Mouse (Mus musculus) limb, embryonic 11.5 days (tissue): ENCODE data around the gene Tomt. TPM values are rescaled to one million over a fixed set of nuclear protein-coding genes. Genes with fewer than 3 reads are reported as not detected.

Experiments used
- ATAC-seq: fragments of 200-750 bp; cut with Nextera tagmentation; 2 replicates; pipeline ENCODE4 v1.8.0; 2017; ENCODE audit warnings: low read depth; ENCODE audit not compliant: insufficient number of reproducible peaks, low FRiP score, low TSS enrichment
- DNase-seq: peaks from one replicate; pipeline ENCODE4 v3.0.0-alpha.2; 2015; ENCODE audit warnings: low spot score
- H3K27ac ChIP-seq: fragments of 300-500 bp; sonication (generic); replicated peaks from 2 replicates; pipeline ENCODE4 v1.5.1; 2014; ENCODE audit warnings: low read depth, mild to moderate bottlenecking, low read length
- H3K27me3 ChIP-seq: fragments of 300-500 bp; sonication (generic); 2 replicates; pipeline ENCODE4 v1.6.1; 2014; ENCODE audit warnings: mild to moderate bottlenecking, low read length, mixed read lengths; ENCODE audit not compliant: control insufficient read depth, insufficient read depth
- H3K36me3 ChIP-seq: fragments of 300-500 bp; sonication (generic); 2 replicates; pipeline ENCODE4 v1.6.1; 2014; ENCODE audit warnings: mild to moderate bottlenecking, low read length, moderate library complexity, mixed read lengths; ENCODE audit not compliant: control insufficient read depth, insufficient read depth
- H3K4me1 ChIP-seq: fragments of 300-500 bp; sonication (generic); 2 replicates; pipeline ENCODE4 v1.6.1; 2014; ENCODE audit warnings: low read length, mixed read lengths; ENCODE audit not compliant: control insufficient read depth, insufficient read depth
- H3K4me2 ChIP-seq: fragments of 300-500 bp; sonication (generic); 2 replicates; pipeline ENCODE4 v1.6.1; 2014; ENCODE audit warnings: low read depth, mild to moderate bottlenecking, moderate library complexity; ENCODE audit not compliant: severe bottlenecking
- H3K4me3 ChIP-seq: fragments of 300-500 bp; sonication (generic); 2 replicates; pipeline ENCODE4 v1.5.1; 2014; ENCODE audit warnings: low read depth, low read length
- H3K9ac ChIP-seq: fragments of 300-500 bp; sonication (generic); 2 replicates; pipeline ENCODE4 v1.6.1; 2014; ENCODE audit warnings: mild to moderate bottlenecking, low read length
- H3K9me3 ChIP-seq: fragments of 300-500 bp; sonication (generic); 2 replicates; pipeline ENCODE4 v1.6.1; 2016; ENCODE audit warnings: low read length; ENCODE audit not compliant: control insufficient read depth
- WGBS: fragments of 180-500 bp; shearing (Covaris S2); extraction: QIAGEN DNeasy Blood & Tissue Kit; methylation state at CpG from one replicate; pipeline ENCODE4 v1.1.7; 2014; 5-methylcytosine and 5-hydroxymethylcytosine counted together
- polyA plus RNA-seq: library from polyadenylated mRNA; unstranded; fragments of >200 nt; fragmentation: Nextera tagmentation; extraction: Ambion mirVana; gene quantifications from 2 replicates; pipeline ENCODE4 v1.2.1, GENCODE M21; 2014

Tomt gene
- polyA plus RNA-seq, 1 experiment from 2014 or later = 0.40 TPM

DNA sequence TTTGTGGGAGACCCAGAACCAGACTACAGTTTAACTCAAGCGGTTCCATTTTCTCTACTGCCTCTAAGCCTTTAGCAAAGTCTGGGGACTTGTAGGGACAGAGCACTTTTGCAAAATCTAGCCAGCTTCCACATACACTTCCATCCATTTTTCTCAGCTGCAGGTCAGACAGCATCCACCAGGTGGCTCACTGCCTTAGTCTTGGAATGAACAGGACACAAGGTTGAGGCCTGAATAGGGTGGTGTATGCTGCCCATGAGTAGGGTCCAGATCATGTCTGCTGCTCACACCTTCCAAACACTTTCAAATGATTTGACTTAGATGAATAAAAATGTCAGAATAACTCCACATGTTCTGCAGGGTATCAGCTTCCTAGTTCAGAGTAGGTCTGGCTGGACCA, 11.9 kb upstream of the Tomt start:
- no peak overlapping the region for H3K9ac ChIP-seq
- H3K27ac ChIP-seq = no peak overlapping the region
- no peaks in the 10 kb centered on the region for H3K27me3 ChIP-seq
- H3K4me3 ChIP-seq = no peak overlapping the region
- ATAC-seq (peak; percentile 68; the same call in 1 of the 2 replicates), DNase-seq (peak; percentile 84)
- H3K9me3 ChIP-seq = no peaks in the 10 kb centered on the region
- 23% methylated on average over 1 of the region's 1 CpGs for WGBS
- no peaks in the 10 kb centered on the region for H3K4me1 ChIP-seq
- no peak overlapping the region for H3K4me2 ChIP-seq
- peaks cover 2% of the 10 kb centered on the region for H3K36me3 ChIP-seq

DNA sequence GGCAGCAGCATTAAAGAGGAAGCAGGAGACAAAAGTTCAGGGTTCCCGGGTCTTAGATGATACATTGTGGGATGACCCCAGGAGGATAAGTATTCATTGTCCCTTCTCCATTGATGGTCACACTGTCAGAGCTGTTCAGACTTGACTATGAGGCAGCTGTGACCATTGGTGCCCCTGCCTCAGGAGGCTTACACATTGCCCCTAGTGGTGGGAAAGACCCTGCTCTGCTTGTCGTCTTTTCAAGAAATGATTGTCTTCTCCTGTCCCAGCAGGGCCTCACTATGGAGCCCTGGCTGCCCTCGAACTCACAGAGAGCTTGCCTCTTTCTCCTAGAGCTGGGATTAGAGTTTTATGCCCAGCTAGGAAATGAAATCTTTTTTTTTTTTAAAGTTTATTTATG, 5.8 kb upstream of the Tomt start:
- WGBS = 64% methylated on average over 3 of the region's 3 CpGs
- H3K9ac ChIP-seq = no peak overlapping the region
- peaks cover 16% of the 10 kb centered on the region for H3K36me3 ChIP-seq
- no peak for DNase-seq
- no peaks in the 10 kb centered on the region for H3K9me3 ChIP-seq
- ATAC-seq = no peak
- no peak overlapping the region for H3K27ac ChIP-seq
- H3K4me1 ChIP-seq = no peaks in the 10 kb centered on the region; the same call in 1 of the 2 replicates
- H3K4me3 ChIP-seq = no peak overlapping the region
- H3K27me3 ChIP-seq = no peaks in the 10 kb centered on the region
- H3K4me2 ChIP-seq = no peak overlapping the region

DNA sequence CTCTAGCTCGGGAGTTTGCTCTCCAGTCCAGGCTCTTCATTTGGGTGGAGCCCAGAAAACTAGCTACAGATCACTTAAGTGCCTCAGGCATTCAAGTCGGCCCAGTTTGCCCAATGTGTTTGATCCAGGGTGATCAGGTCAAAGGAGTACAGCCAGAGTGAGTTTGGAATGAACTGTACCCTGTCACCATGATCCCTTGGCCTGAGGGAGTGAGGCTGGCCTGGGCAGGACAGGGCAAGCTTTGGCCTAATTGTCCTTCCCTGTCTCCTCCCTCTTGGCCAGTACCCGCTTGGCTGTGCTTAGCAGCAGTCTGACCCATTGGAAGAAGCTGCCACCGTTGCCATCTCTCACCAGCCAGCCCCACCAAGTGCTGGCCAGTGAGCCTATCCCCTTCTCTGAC, 4.0 kb upstream of the Tomt start:
- H3K4me3 ChIP-seq = no peak overlapping the region
- ATAC-seq (no peak), DNase-seq (no peak)
- H3K4me1 ChIP-seq = peaks cover 5% of the 10 kb centered on the region; the same call in 1 of the 2 replicates
- WGBS = 81% methylated on average over 4 of the region's 4 CpGs
- H3K36me3 ChIP-seq = peaks cover 16% of the 10 kb centered on the region
- no peak overlapping the region for H3K4me2 ChIP-seq
- H3K9ac ChIP-seq = no peak overlapping the region
- H3K27me3 ChIP-seq = no peaks in the 10 kb centered on the region
- no peak overlapping the region for H3K27ac ChIP-seq
- no peaks in the 10 kb centered on the region for H3K9me3 ChIP-seq

DNA sequence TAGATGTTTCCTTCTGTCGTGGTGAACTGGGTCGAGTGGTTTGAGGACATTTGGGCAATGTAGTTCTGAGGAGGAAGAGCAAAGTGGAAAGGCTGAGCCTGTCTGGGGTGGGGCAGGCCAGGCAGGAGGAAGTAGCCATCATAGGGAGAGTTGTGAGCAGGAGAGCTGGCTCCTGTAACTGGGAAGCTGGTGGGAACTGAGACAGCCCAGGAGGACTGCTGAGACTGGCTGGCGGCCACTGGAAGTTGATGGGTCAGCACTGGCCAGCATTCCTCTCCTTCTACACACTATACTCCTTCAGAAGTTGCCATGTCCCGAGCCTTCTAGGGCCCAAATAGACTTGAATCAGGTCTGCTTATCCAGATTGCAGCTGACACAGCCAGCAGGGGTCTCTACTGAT, 2.2 kb upstream of the Tomt start:
- Histone ChIP-seq H3K36me3 (peaks cover 15% of the 10 kb centered on the region), H3K4me3 (no peak overlapping the region), H3K27me3 (no peaks in the 10 kb centered on the region), H3K9ac (no peak overlapping the region), H3K9me3 (no peaks in the 10 kb centered on the region), H3K4me2 (no peak overlapping the region), H3K4me1 (peaks cover 8% of the 10 kb centered on the region; the same call in 1 of the 2 replicates), H3K27ac (no peak overlapping the region)
- no peak for ATAC-seq
- DNase-seq = no peak
- 85% methylated on average over 4 of the region's 4 CpGs for WGBS

DNA sequence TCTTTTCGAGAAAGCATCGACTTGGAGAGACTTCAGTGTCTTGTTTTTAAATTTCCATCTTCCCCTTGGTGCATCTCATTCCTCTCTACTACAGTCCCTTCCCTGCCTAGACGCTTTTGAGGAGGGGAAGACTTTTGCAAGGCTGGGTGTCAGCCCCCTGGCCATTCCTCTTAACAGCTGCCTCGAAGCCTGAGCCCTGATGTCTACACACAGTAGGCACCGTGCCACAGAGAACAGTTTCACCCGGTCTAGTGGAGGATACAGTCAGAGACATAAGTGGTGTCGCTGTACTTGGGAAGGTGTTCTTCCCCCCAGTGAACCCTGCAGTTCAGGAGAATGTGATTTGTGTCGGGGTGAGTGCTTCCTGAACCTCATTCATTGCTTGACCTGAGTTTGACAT, 537 bp upstream of the Tomt start:
- Histone ChIP-seq H3K36me3 (peaks cover 11% of the 10 kb centered on the region; the same call in 1 of the 2 replicates), H3K4me3 (peak overlapping the region; percentile 75), H3K9ac (peak overlapping the region; percentile 87), H3K27me3 (no peaks in the 10 kb centered on the region), H3K4me1 (peaks cover 8% of the 10 kb centered on the region; the same call in 1 of the 2 replicates), H3K4me2 (peak overlapping the region; percentile 72), H3K9me3 (no peaks in the 10 kb centered on the region), H3K27ac (no peak overlapping the region)
- DNase-seq (no peak), ATAC-seq (no peak)
- WGBS = 81% methylated on average over 8 of the region's 8 CpGs

DNA sequence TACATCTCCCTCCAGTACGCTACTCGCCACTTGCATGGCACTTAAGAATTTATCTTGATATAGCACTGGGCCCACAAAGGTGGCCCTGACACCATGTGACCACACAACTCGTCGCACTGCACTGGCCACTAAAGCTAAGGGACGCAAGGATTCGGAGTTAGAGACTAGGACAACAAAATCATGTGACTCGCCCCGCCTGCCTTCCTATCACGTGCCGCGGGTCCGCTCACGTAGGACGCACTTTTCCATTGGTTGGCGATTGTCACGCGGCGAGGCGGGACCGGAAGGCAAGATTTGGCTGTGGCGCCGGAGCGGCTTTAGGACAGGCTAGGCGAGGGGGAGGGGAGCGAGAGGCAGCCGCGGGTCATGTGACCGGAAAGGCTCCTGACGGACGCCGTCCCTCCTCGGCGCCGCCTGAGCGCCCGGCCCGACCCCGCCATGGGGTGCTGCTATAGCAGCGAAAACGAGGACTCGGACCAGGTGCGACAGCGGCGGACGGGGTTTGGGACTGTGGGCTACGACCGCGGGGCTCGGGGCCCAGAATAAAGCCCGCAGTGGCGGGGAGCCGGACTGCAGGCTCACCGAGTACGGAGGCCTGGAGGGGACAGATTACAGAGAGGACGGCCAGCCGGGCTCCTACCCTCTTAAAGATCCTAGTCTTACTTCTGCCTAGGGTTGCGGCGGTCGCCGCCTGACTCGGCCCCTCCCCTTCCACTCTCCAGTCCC, 435 bp downstream of the Tomt start, which contains the start of gene Lamtor1:
Gene Lamtor1 (plus strand): TSS at position 344 of the 726 bp plus-strand sequence.
- Histone ChIP-seq H3K27me3 (no peaks in the 10 kb centered on the region), H3K9ac (peak within 1 kb of the TSS; percentile 87), H3K9me3 (no peaks in the 10 kb centered on the region), H3K36me3 (peaks cover 9% of the 10 kb centered on the region; the same call in 1 of the 2 replicates), H3K4me1 (peaks cover 10% of the 10 kb centered on the region; the same call in 1 of the 2 replicates), H3K4me2 (peak within 1 kb of the TSS; percentile 72), H3K4me3 (peak within 1 kb of the TSS; percentile 75), H3K27ac (peak within 1 kb of the TSS; percentile 93)
- DNase-seq = peak; percentile 100
- peak; percentile 98 for ATAC-seq
- 0% methylated on average over 56 of the region's 61 CpGs for WGBS

DNA sequence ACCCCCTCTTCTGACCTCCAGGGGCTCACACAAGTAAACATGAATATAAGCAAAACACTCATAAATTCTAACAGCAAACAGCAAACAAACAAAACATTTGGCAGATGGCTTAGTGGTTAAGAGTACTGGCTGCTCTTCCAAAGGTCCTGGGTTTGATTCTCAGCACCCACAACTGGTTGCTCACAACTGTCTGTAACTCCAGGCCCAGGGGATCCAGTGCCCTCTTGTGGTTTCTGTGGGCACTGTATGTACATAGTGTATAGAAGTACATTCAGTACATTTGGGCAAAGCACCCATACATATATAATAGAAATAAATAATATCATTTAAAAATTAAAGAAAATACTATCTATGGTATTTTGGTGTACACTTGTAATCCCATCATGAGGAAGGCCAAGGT, 3.3 kb downstream of the Tomt start:
- Histone ChIP-seq H3K27ac (no peak overlapping the region), H3K27me3 (no peaks in the 10 kb centered on the region), H3K4me2 (no peak overlapping the region), H3K9me3 (no peaks in the 10 kb centered on the region), H3K4me1 (peaks cover 10% of the 10 kb centered on the region; the same call in 1 of the 2 replicates), H3K36me3 (peaks cover 6% of the 10 kb centered on the region; the same call in 1 of the 2 replicates), H3K4me3 (no peak overlapping the region), H3K9ac (no peak overlapping the region)
- no peak for ATAC-seq
- no peak for DNase-seq

DNA sequence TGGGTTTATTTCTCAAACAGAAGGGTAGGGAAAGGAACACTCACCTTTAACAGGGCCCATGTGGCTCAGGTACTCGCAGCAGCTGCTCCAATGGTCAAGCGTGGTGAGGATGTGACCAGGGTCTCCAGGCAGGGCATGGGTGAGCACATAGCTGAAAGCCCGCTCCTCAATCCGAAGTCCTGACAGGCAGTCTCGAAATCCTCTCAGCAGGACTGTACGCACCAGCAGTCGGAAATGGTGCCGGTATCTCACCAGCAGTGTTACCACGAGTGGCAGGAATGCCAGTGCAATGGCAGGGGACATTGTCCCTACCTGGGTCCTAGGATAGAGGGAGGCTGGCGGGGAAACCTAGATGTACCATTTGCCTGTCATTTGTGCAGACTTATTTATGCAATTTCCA, 4.2 kb downstream of the Tomt start:
- 96% methylated on average over 10 of the region's 10 CpGs for WGBS

More for the DNA sequence above, 4.2 kb downstream of the Tomt start:
- DNase-seq = no peak
- Histone ChIP-seq H3K27ac (no peak overlapping the region), H3K36me3 (peaks cover 6% of the 10 kb centered on the region; the same call in 1 of the 2 replicates), H3K4me1 (peaks cover 10% of the 10 kb centered on the region; the same call in 1 of the 2 replicates), H3K27me3 (no peaks in the 10 kb centered on the region), H3K4me3 (no peak overlapping the region), H3K9ac (no peak overlapping the region), H3K4me2 (no peak overlapping the region), H3K9me3 (no peaks in the 10 kb centered on the region)
- ATAC-seq = no peak
